Mouse (Mus musculus) CH12.LX (cell line): ENCODE measurements around the gene Nxn.

Source experiments
- POLR2A ChIP-seq: IDR thresholded peaks from 2 replicates; pipeline ENCODE4 v1.6.1; 2011; ENCODE audit warnings: low read depth, mild to moderate bottlenecking, improper control_type of control experiment, low read length
- USF2 ChIP-seq: conservative IDR thresholded peaks from 2 replicates; pipeline ENCODE4 v1.6.1; 2011; ENCODE audit warnings: low read depth, low read length, improper control_type of control experiment

GRCm38 (mm10) chr11:76360255-76360654 lies 38.7 kb downstream of the Nxn start:
- TF ChIP-seq USF2, result no peak
- TF ChIP-seq POLR2A, result no peak
